Mouse (Mus musculus) ES-Bruce4 (cell line): ENCODE measurements at regions not wholly inside any gene's neighbourhood (a gene's known extent, or its start where the extent isn't known, plus 50 kb on each side); places are given as distances from the start of the nearest gene placed in this dataset.

Experiments used
- CTCF ChIP-seq: IDR thresholded peaks from one replicate; pipeline ENCODE4 v1.8.1; 2011; ENCODE audit warnings: low read depth, low read length
- POLR2A ChIP-seq: IDR thresholded peaks from one replicate; pipeline ENCODE4 v1.8.1; 2011; ENCODE audit warnings: low read length; ENCODE audit not compliant: insufficient read depth

DNA sequence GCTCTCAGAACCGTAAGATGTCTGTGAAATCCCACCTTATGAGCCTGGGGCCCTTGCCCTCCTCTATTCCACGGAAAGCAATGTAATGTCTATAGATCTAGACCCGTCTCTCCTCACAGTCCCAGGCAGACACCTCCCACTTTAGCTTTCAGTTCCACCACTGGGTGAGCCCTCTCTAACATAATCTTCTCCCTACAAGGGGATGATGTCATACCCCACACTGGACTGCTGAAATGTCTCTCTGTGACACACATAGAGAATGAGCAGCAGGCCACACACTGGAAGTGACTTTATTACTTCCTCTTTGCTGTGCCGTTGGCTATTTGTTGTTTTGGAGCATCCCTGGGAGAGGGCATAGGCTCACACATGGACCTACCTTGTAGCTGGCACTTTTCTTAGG, 210.3 kb upstream of the Camk1g start:
- no peak for TF ChIP-seq CTCF
- TF ChIP-seq POLR2A: no peak
